Mouse (Mus musculus) cortical plate, adult 2 months (tissue): ENCODE measurements around the gene Msrb3. TPM values are rescaled to one million over a fixed set of nuclear protein-coding genes. Genes with fewer than 3 reads are reported as not detected.

Source experiments
- H3K27ac ChIP-seq: fragments of 200-500 bp; 2 replicates; pipeline ENCODE4 v1.5.1; 2012; ENCODE audit warnings: low read length, control low read depth, inconsistent platforms; ENCODE audit not compliant: insufficient read depth
- H3K4me1 ChIP-seq: fragments of 200-500 bp; 2 replicates; pipeline ENCODE4 v1.6.1; 2011; ENCODE audit warnings: low read length; ENCODE audit not compliant: control insufficient read depth, insufficient read depth
- H3K4me3 ChIP-seq: fragments of 200-500 bp; 2 replicates; pipeline ENCODE4 v1.5.1; 2011; ENCODE audit warnings: mild to moderate bottlenecking, low read length, control low read depth; ENCODE audit not compliant: insufficient read depth
- CTCF ChIP-seq: fragments of 200-500 bp; IDR thresholded peaks from 2 replicates; pipeline ENCODE4 v1.5.1; 2011; ENCODE audit warnings: mild to moderate bottlenecking, control low read depth, low read length; ENCODE audit not compliant: insufficient read depth; ENCODE audit errors: extremely low read depth
- POLR2A ChIP-seq: fragments of 200-500 bp; IDR thresholded peaks from 2 replicates; pipeline ENCODE4 v1.6.1; 2011; ENCODE audit warnings: mild to moderate bottlenecking, low read length, control low read depth; ENCODE audit not compliant: insufficient read depth; ENCODE audit errors: extremely low read depth
- polyA plus RNA-seq: library from polyadenylated mRNA; depleted of rRNA; stranded (reverse); fragments of >200 nt; gene quantifications from 2 replicates; pipeline ENCODE4 v1.2.3, GENCODE M21; 2012

The Msrb3 gene
- polyA plus RNA-seq, 1 experiment, result 7.6 TPM

DNA sequence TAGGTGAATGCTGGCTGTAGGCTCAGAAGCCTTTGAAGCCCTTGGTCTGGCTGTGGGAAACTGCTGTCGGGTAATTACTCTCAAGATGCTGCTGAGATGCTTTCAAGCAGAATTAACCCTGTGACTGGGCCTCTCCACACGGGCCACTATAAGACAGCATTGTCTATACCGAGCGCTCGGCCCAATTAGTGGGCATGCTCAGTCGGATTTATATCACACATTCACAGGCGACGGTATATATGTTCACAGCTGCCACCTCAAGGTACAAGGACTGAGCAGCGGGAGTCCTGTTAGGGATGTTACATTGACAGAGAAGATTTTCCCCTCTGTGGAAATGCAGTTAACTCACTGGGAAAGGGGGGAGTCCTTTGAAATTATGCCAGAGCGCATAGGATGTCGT, 73.3 kb downstream of the Msrb3 start:
- H3K4me1 ChIP-seq, result no peaks in the 10 kb centered on the region
- no peak overlapping the region for H3K27ac ChIP-seq
- TF ChIP-seq CTCF (no peak), POLR2A (no peak)
- H3K4me3 ChIP-seq, result no peak overlapping the region

DNA sequence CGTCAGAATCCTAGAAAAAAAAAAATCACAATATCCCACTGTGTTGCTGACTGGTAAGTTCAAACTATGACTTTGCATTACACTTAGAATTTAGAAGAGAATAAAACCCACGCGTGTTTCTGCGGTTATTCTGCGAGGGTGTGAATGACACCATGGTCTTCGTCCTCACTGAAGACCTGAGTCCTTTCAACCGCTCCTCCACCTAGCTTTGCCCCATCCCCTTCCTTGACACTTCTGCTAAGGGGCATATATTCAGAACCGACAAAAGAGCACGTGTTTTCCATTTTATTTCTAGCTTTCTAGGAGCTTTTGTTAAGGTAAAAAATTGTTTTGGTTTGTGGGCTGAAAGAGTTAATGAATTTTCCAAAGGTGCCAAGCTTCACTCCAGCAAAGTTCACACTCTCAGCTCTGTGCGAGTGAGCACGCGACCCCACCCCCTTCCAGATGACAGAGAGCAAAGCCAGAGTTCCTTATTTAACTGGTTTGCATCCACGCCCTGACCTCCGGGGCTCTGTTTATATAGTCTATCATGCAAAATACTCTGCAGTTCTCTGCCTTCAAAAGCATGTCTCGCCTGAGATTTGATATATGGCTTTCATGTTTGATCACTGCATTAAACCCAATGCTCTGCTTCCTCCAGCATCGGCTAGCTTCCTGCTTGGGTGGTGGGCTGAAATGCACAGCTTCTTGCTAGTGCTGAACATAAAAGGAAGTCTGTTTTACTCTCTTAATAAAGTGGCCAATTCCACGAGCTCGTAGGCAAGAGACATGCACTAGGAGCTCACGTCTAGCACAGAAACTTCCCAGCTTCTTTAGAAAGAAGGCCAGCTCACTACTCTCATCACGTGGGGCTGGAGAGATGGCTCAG, 77.2 kb downstream of the Msrb3 start:
- Histone ChIP-seq H3K4me1 (no peaks in the 10 kb centered on the region), H3K4me3 (no peak overlapping the region), H3K27ac (no peak overlapping the region)
- no peak for TF ChIP-seq POLR2A
- no peak for TF ChIP-seq CTCF

DNA sequence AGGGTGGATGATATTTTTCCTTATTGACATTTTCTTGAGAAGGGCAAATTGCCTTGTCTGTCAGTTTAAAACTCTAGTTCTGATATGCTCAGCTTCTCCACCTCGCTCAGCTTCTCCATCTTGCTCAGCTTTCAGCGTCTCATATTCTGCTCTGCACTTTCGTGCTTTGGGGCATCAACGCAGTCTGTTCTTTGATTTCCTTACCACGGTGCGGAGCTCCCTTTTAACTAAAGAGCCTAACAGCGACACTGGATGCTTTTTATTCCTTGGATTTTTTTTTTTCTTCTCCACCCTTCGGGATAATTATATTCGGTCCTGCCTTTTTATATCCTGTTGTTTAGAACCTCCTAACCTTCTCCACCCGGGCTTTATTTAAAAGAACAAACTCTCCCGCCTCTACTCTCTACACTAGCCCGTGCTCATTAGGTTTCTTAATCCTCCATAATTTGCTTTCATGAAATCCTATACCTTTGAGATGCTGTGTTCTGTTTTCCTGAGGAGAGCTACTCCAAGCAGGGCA, 78.1 kb downstream of the Msrb3 start:
- Histone ChIP-seq H3K4me3 (no peak overlapping the region), H3K27ac (no peak overlapping the region), H3K4me1 (no peaks in the 10 kb centered on the region)
- TF ChIP-seq POLR2A (no peak), CTCF (no peak)

DNA sequence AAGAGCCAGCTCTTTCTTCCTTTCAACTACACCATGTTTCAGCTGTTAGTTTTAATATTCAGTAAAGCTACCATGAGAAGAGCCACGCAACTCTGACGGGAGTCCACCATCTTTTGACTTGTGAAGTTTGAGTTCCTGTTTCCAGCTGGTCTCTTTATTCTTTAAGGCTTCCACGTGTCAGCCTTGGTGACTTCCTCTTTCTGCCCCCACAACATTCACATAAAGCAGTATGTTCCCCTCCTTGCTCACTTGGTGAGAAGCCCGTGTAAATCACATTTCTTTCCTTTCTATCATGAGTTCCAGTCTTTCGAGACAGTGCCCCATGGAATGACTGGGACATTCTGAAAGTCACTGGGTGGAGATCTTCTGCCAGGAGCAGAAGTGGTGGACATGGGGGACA, 83.6 kb downstream of the Msrb3 start:
- Histone ChIP-seq H3K4me3 (no peak overlapping the region), H3K27ac (no peak overlapping the region), H3K4me1 (no peaks in the 10 kb centered on the region)
- no peak for TF ChIP-seq CTCF
- TF ChIP-seq POLR2A, result no peak

DNA sequence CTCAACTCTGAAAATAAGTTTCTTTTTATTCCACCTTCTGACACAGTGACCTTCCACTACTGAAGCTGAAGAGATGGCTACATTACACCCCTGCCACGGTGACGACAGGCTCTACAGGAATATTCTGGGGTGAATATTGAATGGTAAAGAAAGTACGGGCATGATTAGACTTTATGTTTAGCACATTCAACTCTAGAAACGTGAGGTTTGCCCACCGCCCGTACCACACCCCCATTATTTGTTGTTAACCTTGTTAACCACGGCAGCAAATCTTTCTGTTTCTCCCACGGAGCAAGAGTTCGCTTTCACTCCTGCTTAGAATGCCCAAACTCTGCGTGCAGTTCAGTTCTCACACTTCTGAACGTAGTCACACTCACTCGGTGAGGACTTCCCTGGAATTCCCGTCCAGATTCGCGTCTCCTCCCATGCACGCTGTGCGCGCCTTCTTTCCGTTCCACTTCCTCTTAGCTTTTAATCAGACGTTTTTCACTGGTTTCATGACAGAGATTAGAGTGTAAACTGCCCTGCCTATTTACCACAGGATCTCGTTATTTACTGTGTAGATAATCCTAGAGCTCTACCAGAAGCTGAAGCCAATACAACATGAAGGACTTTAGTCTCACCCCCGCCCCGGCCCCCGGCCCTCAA, 87.0 kb downstream of the Msrb3 start:
- Histone ChIP-seq H3K27ac (no peak overlapping the region), H3K4me1 (no peaks in the 10 kb centered on the region), H3K4me3 (no peak overlapping the region)
- no peak for TF ChIP-seq CTCF
- TF ChIP-seq POLR2A, result no peak

DNA sequence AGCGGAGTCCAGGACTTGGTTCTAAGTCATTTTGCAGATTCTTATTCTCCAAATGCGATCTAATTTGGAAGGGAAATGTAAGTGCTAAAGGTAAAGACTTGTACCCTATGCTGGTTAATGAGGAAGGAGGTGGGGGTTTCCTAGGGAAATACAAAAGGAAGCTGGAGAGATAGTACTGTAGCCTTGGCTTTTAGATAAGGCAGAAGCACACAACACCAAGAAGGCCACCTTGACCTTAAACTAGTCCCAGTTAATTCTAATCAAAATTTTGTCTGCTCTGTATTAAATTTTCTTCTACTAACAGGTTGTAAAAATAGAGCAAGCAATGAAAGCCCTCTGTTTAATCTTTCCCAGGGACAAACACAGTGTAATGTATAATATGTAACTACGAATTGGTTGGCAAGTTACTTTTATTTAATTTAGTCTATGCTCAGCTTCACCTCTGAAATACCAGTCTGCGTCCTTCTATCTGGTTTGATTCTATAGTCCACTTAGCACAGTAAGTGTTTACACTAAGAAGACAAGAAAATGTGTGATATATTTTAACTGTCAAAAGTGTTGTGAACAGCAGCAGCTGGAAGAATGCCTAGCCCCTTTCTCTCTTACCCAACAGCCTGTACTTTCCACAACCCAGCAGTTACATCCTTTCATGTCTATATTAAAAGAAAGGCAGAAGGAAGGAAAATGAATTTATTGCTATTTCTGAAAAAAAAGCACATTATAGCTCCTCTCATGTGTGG, 87.9 kb downstream of the Msrb3 start:
- TF ChIP-seq POLR2A (no peak), CTCF (no peak)
- Histone ChIP-seq H3K27ac (no peak overlapping the region), H3K4me1 (no peaks in the 10 kb centered on the region), H3K4me3 (no peak overlapping the region)

DNA sequence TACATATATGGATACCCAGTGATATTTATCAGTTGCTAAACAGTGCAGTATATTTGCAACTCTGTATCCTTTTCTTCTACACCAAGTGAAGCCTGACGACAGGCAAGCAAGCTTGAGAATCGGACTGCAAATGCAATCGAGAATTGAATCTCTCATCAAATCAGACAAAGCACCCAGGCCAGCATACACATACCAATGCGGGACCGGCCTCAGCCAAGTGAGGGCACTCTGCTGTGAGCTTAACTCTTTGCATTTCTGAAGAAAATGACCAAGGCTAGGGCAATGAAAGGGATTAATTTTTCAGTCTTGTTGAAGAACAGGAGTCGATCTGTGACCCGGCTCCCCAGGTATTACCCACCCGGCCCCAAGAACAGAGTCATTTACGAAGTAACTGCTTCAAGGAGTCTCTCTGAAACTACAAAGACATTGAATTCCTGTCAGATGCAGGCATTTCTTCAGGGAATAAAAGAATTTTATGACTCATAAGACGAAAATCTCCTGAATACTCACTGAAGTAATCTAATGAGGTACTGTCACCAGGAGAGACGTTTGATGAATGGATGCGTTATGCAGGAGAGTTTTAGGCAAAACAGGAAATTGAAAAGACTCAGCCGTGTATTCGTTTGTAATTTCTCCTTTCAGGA, 88.7 kb downstream of the Msrb3 start:
- Histone ChIP-seq H3K4me3 (no peak overlapping the region), H3K4me1 (no peaks in the 10 kb centered on the region), H3K27ac (no peak overlapping the region)
- no peak for TF ChIP-seq CTCF
- no peak for TF ChIP-seq POLR2A

DNA sequence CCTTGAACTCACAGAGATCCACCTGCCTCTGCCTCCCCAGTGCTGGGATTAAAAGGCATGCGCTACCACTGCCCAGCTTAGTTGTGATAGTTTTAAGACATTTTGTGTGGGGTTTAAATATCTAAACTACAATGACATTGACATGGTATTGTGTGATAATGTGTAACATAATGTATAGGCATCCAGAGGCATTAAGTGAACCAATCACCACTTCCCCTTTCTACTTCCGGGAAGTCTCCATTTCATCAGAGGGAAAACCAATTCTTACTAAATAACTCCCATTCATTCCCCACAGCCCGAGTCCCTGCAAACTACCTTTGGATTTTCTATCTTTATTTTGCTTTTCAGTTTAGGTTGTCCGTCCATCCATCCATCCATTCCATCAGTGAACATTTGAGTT, 90.7 kb downstream of the Msrb3 start:
- no peak overlapping the region for H3K4me3 ChIP-seq
- no peaks in the 10 kb centered on the region for H3K4me1 ChIP-seq
- TF ChIP-seq POLR2A (no peak), CTCF (no peak)
- no peak overlapping the region for H3K27ac ChIP-seq

DNA sequence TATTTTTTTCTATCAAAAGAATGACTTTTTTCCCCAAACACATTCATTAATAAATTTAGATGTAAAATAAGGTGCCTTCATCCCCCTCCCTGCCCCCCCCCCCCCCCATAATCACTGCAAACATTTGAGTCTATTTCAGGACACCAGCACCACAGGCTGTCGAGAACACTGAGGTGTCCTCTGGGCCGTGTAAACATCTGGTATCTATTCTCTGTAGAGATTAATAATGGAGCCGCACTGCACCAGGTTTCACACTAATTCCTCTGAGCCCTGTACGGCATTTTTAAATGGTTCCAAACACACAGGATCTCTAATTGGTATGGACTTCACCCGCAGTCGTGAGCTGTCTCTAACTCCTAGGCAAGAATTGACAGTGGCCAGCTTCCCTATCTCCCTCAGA, 97.8 kb downstream of the Msrb3 start:
- Histone ChIP-seq H3K27ac (no peak overlapping the region), H3K4me1 (no peaks in the 10 kb centered on the region), H3K4me3 (no peak overlapping the region)
- TF ChIP-seq POLR2A (no peak), CTCF (no peak)

DNA sequence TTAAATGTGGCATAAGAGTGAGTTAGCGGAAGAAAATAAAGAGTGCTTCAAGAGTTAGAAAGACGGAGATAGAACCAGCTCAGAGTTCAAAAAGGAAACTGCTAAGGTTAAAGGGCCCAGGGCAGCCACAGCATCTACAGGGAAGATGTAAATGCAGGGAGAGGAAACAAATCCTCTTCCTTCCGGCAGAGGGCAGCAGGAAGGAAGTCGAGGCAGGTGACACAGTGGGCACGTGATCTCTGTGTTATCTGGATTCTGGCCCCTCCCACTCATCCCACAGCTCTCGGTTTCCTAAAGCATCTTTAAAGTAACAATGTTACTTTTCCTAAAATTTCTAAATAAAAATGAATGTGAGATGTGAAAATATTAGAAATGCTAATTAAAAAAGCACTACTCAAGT, 99.4 kb downstream of the Msrb3 start:
- no peaks in the 10 kb centered on the region for H3K4me1 ChIP-seq
- H3K27ac ChIP-seq, result no peak overlapping the region
- TF ChIP-seq CTCF, result no peak
- TF ChIP-seq POLR2A, result no peak
- H3K4me3 ChIP-seq, result no peak overlapping the region
